In the genomic region with DNA sequence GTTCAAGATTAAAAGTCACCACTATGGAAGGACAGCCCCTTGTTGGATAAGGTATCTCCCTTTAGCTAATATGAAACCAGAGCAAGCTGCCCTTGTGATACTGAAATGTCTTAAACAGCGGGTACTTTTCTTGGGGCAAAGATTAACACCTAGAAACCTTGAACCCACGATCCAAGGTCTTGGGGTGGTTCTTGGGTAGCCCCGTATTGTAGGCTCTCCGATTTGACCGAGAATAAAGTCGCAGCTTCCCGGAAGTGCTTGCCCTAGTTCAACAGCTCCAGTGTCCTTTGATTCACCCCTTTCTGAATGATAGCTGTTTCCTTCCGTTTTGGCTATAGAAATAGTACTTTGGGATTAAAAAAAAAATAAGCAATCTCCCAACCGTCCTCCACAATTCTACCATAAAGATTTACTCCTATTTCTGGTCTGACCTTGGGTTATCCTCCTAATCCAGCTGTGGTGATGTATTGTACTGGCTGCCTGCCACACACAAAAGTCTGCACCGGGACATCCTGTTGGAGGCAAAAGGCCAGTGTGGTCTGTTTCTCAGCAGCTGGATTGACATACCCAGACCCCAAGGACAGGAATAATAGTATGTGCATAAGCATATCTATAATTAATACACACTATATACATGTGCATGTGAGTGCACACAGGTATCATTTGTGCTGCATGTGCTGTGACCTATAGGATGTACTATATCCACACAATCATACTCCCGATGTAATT, we compare ENCODE assay signal across 14 mouse cellular contexts.
DNase-seq lines count a peak whose midpoint lies in the region; ATAC-seq and TF ChIP-seq lines count a peak whose summit lies in the region.
"Had no signal": no experiment of that assay in that cellular context is flagged by ENCODE, and none has a peak within 500 bp of the region (broad histone marks: within the 10 kb centered on the region; RNA-seq: fewer than 3 reads in every experiment).

No protein-coding gene starts in this region.

- ATAC-seq in lung, embryonic 16.5 days (ENCODE audit: low read depth) = peak; percentile 49; the same call in 1 of the 2 replicates
- ATAC-seq in forebrain, postnatal 0 days = no peak
- ATAC-seq: intestine, embryonic 16.5 days; midbrain, embryonic 15.5 days had no signal

- no peak for TF ChIP-seq CTCF in forebrain, postnatal 0 days (IDR thresholded peaks at IDR 0.05; ENCODE audit: low read depth)

- DNase-seq in lung, postnatal 14 days = no peak
- peak; percentile 57 to 65 for DNase-seq in adrenal gland, postnatal 36 days
- DNase-seq in kidney, adult 11 months = peak; percentile 46
- DNase-seq in kidney, postnatal 36 days = peak; percentile 71 to 76
- DNase-seq in right cerebral cortex, postnatal 14 days = no peak
- no peak for DNase-seq in forebrain, postnatal 0 days
- DNase-seq: cerebellum, adult 18-20 months; embryo, embryonic 11 days; lung, adult 2 months; right cerebral cortex, postnatal 25 days had no signal

- no peak overlapping the region for H3K9ac ChIP-seq in lung, embryonic 16.5 days (ENCODE audit: low read length)
- no peak overlapping the region for H3K9ac ChIP-seq in forebrain, postnatal 0 days
- H3K9ac ChIP-seq: midbrain, embryonic 15.5 days; neural tube, embryonic 15.5 days had no signal

- no peaks in the 10 kb centered on the region for H3K36me3 ChIP-seq in lung, embryonic 16.5 days (ENCODE audit: control insufficient read depth, insufficient read depth, low read length)
- H3K36me3 ChIP-seq in forebrain, postnatal 0 days (ENCODE audit: insufficient read depth) = no peaks in the 10 kb centered on the region
- H3K36me3 ChIP-seq: midbrain, embryonic 15.5 days; neural tube, embryonic 15.5 days had no signal

- no peak overlapping the region for H3K4me3 ChIP-seq in lung, embryonic 16.5 days (ENCODE audit: low read length)
- no peak overlapping the region for H3K4me3 ChIP-seq in forebrain, postnatal 0 days (ENCODE audit: low read depth, low read length)
- H3K4me3 ChIP-seq: midbrain, embryonic 15.5 days; neural tube, embryonic 15.5 days had no signal

- WGBS in lung, embryonic 16.5 days = 55% methylated on average over 11 of the region's 11 CpGs
- 90% methylated on average over 11 of the region's 11 CpGs for WGBS in forebrain, postnatal 0 days

- no peaks in the 10 kb centered on the region for H3K27me3 ChIP-seq in lung, embryonic 16.5 days (ENCODE audit: control insufficient read depth, insufficient read depth, low read depth, low read length)
- no peaks in the 10 kb centered on the region for H3K27me3 ChIP-seq in forebrain, postnatal 0 days (ENCODE audit: insufficient read depth, low read length)
- H3K27me3 ChIP-seq: midbrain, embryonic 15.5 days; neural tube, embryonic 15.5 days had no signal

- peak overlapping the region; percentile 10; the same call in 1 of the 2 replicates for H3K27ac ChIP-seq in lung, embryonic 16.5 days (ENCODE audit: low read length)
- H3K27ac ChIP-seq in forebrain, postnatal 0 days (ENCODE audit: low read depth, low read length) = no peak overlapping the region
- H3K27ac ChIP-seq: midbrain, embryonic 15.5 days; neural tube, embryonic 15.5 days had no signal

- no peak overlapping the region for H3K4me2 ChIP-seq in lung, embryonic 16.5 days (ENCODE audit: low read depth, low read length)
- H3K4me2 ChIP-seq in forebrain, postnatal 0 days (ENCODE audit: low read depth) = no peak overlapping the region
- H3K4me2 ChIP-seq: midbrain, embryonic 15.5 days; neural tube, embryonic 15.5 days had no signal

- H3K9me3 ChIP-seq in lung, embryonic 16.5 days (ENCODE audit: control insufficient read depth, low read length) = no peaks in the 10 kb centered on the region
- H3K9me3 ChIP-seq in forebrain, postnatal 0 days (ENCODE audit: low read length) = no peaks in the 10 kb centered on the region
- H3K9me3 ChIP-seq: midbrain, embryonic 15.5 days; neural tube, embryonic 15.5 days had no signal

- H3K4me1 ChIP-seq in lung, embryonic 16.5 days (replicated peaks; ENCODE audit: control insufficient read depth, insufficient read depth, low read length) = no peaks in the 10 kb centered on the region
- no peaks in the 10 kb centered on the region for H3K4me1 ChIP-seq in forebrain, postnatal 0 days (ENCODE audit: insufficient read depth)
- H3K4me1 ChIP-seq: midbrain, embryonic 15.5 days; neural tube, embryonic 15.5 days had no signal

Comparison
In these comparisons a context has a peak if more than half of its experiments do, and no peak if none do; other contexts are left out.
1. DNase-seq: peak in adrenal gland, postnatal 36 days (2 of 2), kidney, adult 11 months (single experiment) and kidney, postnatal 36 days (2 of 2); none in lung, postnatal 14 days (single experiment), right cerebral cortex, postnatal 14 days (single experiment) and forebrain, postnatal 0 days (single experiment).